Mouse (Mus musculus): ENCODE measurements at regions not wholly inside any gene's neighbourhood (a gene's known extent, or its start where the extent isn't known, plus 50 kb on each side); places are given as distances from the start of the nearest gene placed in this dataset.

DNA sequence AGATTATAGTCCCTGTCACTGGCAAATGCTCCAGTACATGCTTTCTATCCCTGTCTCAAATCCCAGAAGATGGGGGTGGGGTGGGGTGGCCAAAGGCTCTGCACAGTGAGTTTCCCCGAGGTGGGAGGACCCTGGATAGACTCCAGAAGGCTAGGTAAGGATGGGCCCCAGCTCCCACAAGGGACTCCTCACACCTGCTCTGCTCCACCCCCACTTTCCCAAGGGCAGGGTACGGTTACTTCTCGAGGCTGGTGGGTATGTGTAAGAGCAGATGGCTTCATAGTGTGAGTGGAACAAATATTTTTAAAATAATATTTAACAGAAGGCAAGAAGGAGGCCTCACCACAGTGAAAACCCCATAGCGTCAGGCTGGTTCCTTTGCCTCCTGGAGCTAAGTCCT lies 398.6 kb upstream of the Cdh4 start:
- peaks cover 8% of the 10 kb centered on the region for H3K4me1 ChIP-seq
- H3K4me3 ChIP-seq, result no peak overlapping the region
- no peak overlapping the region for H3K4me2 ChIP-seq
- ATAC-seq (ENCODE audit: insufficient number of reproducible peaks, insufficient read depth, low FRiP score, low TSS enrichment, low read depth), result 0 out of 2 replicates have a peak, but pooled peaks have one; percentile 38
- no peaks in the 10 kb centered on the region for H3K27me3 ChIP-seq
- 49% methylated on average over 4 of the region's 4 CpGs for WGBS
- no peak overlapping the region for H3K27ac ChIP-seq
- H3K9me3 ChIP-seq, result no peaks in the 10 kb centered on the region
- H3K36me3 ChIP-seq, result no peaks in the 10 kb centered on the region
- H3K9ac ChIP-seq, result no peak overlapping the region

DNA sequence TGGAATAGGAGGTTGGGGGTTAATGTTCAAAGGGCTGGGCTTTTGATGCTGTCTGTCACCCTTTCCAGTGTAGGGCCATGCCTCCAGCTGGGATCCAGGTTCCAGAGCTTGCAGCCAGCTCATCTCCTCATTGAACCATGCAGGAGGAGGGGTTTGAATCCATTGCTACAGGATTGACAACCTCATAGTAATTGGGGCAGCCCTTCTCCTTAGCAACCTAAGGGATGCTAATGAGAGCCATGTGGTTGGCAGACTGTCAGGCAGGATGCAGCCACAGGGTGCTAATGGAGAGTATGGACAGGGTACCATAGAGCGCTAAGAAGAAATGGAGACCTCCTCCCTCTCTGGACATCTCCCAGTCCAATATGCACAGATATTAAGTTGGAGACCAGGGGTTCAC lies 396.9 kb upstream of the Cdh4 start:
- no peak overlapping the region for H3K4me3 ChIP-seq
- no peak overlapping the region for H3K27ac ChIP-seq
- peak; percentile 45; the same call in 1 of the 2 replicates for ATAC-seq (ENCODE audit: insufficient number of reproducible peaks, insufficient read depth, low FRiP score, low TSS enrichment, low read depth)
- no peaks in the 10 kb centered on the region for H3K9me3 ChIP-seq
- peaks cover 12% of the 10 kb centered on the region for H3K4me1 ChIP-seq
- no peak overlapping the region for H3K4me2 ChIP-seq
- no peaks in the 10 kb centered on the region for H3K27me3 ChIP-seq
- no peaks in the 10 kb centered on the region for H3K36me3 ChIP-seq
- H3K9ac ChIP-seq, result no peak overlapping the region
- 39% methylated on average over 1 of the region's 1 CpGs for WGBS

DNA sequence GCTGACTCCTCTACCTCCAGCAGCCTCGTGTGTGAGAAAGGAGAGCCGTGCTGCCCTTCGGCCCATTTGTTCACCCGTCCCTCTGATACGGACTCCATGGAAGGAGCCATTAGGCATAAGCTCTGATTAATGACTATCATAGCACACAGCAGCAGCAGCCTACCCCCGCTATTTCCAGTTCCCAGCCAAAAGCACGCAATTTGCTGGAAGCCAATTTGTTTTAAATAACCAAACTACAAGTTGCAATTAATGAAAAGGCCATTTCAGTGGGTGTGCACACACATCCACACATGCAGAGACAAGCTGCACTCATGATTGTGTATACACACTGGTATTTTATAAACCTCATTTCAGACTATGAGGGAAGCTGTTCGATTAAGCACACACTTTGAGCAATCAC lies 387.8 kb upstream of the Cdh4 start:
- Histone ChIP-seq H3K27ac (no peak overlapping the region), H3K4me3 (no peak overlapping the region), H3K9me3 (no peaks in the 10 kb centered on the region), H3K4me1 (0 out of 2 replicates have a peak, but pooled peaks cover 2% of the 10 kb centered on the region), H3K27me3 (no peaks in the 10 kb centered on the region), H3K36me3 (no peaks in the 10 kb centered on the region), H3K4me2 (no peak overlapping the region), H3K9ac (no peak overlapping the region)
- WGBS, result 76% methylated on average over 8 of the region's 8 CpGs
- no peak for ATAC-seq (ENCODE audit: insufficient number of reproducible peaks, insufficient read depth, low FRiP score, low TSS enrichment, low read depth)

DNA sequence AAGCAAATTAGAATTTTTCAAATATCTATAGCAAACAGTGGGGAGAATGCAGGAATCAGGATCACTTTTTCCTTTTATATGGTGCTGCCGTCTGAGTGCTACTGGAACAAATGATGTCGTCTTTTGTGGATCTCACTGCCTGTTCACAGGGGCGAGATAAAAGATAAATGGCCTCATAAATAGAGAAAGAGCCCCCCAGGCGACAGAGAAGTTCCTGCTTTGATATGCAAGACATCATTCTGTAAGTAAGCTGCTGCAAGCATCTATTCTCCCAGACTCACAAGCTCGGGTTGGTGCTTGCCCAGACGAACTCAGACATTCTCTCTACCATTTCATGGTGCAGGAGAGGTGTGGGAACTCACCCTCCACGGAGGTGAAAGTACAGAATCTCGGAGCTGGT lies 377.6 kb upstream of the Cdh4 start:
- ATAC-seq (ENCODE audit: insufficient number of reproducible peaks, insufficient read depth, low FRiP score, low TSS enrichment, low read depth), result no peak
- Histone ChIP-seq H3K4me3 (no peak overlapping the region), H3K4me2 (no peak overlapping the region), H3K9me3 (no peaks in the 10 kb centered on the region), H3K27ac (no peak overlapping the region), H3K27me3 (peaks cover 10% of the 10 kb centered on the region; the same call in 1 of the 2 replicates), H3K9ac (no peak overlapping the region), H3K4me1 (peaks cover 10% of the 10 kb centered on the region; the same call in 1 of the 2 replicates), H3K36me3 (no peaks in the 10 kb centered on the region)
- WGBS, result 49% methylated on average over 8 of the region's 8 CpGs

DNA sequence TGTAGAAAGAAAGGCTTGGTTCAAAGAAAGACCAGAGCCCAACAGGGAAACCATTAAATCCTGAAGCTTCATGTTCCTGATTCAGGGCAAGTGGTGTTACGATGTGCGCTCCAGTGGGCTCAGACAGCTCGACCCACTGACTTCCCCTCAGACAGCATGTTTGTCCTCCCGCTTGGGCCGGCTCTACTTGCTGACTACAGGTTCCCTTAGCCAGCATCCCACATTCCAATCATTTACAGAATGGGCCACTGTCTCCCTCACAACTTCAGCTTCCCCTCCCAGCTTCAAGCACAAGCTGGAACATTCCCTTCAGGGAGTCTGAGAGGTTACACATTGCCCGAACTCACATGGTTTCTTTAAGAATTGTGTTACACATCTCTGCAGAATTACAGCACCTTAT lies 372.7 kb upstream of the Cdh4 start:
- ATAC-seq (ENCODE audit: insufficient number of reproducible peaks, insufficient read depth, low FRiP score, low TSS enrichment, low read depth), result no peak
- H3K4me1 ChIP-seq, result no peaks in the 10 kb centered on the region
- no peak overlapping the region for H3K27ac ChIP-seq
- peaks cover 10% of the 10 kb centered on the region; the same call in 1 of the 2 replicates for H3K27me3 ChIP-seq
- H3K9me3 ChIP-seq, result no peaks in the 10 kb centered on the region
- no peaks in the 10 kb centered on the region for H3K36me3 ChIP-seq
- 56% methylated on average over 6 of the region's 6 CpGs for WGBS
- H3K4me3 ChIP-seq, result no peak overlapping the region
- H3K4me2 ChIP-seq, result no peak overlapping the region
- no peak overlapping the region for H3K9ac ChIP-seq

DNA sequence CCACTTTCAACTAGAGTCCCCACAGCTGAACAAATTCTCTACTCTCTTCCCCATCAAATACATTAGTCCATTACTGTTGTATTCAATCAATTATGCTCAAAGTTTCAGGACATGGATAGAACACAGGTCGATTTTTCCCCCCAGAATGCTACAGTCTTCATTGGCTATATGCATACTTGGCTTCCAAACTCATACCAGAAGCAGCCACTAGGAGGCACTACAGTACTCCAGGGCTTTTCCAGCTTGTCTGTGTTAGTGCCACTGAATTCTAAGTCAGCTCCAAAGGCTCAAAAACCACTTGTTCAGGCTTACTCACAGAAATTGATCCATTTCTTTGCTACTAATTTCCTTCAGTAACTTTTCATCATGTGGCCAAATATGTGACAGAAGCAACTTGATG lies 371.9 kb upstream of the Cdh4 start:
- WGBS, result 43% methylated on average over 1 of the region's 1 CpGs

DNA sequence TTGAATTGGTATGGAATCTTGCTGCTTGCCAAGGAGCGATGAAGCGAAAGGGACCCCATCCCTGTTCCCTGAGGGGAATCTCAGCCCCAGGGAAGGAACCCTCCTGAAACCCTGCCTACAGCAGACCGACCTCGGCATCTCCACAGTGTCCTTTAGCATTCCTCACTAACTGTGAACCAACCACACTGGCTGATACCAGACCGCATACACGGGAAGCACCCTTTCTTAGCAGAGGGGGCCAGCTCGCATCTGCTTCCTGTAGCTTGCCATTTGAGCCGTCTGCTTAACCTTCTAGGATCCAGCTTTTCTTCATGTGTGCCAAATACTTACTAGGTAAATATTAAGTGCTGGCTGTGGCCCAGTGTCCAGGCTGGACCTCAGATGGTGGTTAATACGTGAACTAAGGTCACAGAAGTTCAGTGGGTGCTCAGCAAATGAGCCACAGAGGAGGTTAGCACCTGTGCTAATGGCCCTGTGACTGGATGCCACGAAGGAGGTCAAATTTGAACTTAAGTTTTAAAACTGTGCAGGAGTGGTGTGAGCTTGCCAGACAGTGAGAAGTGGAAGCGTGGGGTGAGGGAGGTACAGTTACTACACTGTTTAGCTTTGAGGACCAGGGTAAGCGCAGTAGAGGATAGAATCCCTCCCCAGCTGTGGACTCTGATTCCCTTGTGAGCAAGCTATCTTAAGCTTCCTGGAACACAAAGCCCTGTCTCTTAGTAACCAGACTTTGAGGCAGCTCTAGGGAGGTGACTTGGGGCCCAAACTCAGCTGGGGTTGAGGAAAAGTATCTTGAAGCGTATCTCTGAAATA lies 361.6 kb upstream of the Cdh4 start:
- ATAC-seq (ENCODE audit: insufficient number of reproducible peaks, insufficient read depth, low FRiP score, low TSS enrichment, low read depth), result no peak
- Histone ChIP-seq H3K9me3 (no peaks in the 10 kb centered on the region), H3K9ac (no peak overlapping the region), H3K36me3 (no peaks in the 10 kb centered on the region), H3K27ac (no peak overlapping the region), H3K4me1 (peaks cover 9% of the 10 kb centered on the region), H3K4me2 (no peak overlapping the region), H3K4me3 (no peak overlapping the region), H3K27me3 (no peaks in the 10 kb centered on the region)
- WGBS, result 63% methylated on average over 13 of the region's 13 CpGs

More for the DNA sequence above, 371.9 kb upstream of the Cdh4 start:
- H3K4me3 ChIP-seq, result no peak overlapping the region
- no peak overlapping the region for H3K4me2 ChIP-seq
- H3K9ac ChIP-seq, result no peak overlapping the region
- no peaks in the 10 kb centered on the region for H3K9me3 ChIP-seq
- no peaks in the 10 kb centered on the region for H3K36me3 ChIP-seq
- H3K4me1 ChIP-seq, result no peaks in the 10 kb centered on the region
- peaks cover 3% of the 10 kb centered on the region; the same call in 1 of the 2 replicates for H3K27me3 ChIP-seq
- H3K27ac ChIP-seq, result no peak overlapping the region
- no peak for ATAC-seq (ENCODE audit: insufficient number of reproducible peaks, insufficient read depth, low FRiP score, low TSS enrichment, low read depth)

DNA sequence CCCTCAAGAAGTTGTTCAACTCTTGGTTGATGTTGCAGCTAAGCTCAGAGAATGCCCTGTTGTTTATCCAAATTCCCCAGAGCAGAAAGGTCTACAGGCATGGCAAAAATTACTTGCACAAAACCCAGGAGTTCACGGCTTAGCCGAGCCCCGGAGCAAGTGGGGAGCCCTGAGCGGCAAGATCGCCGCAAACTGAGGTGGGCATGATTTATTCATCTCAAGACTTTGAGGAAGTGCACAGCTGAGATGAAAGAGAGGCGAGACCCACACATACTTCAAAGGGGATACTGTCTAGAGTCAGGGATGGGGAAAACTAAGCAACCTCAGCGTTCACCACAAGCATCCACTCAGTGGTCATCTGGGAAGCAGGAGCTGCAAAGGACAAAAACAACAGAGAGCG lies 355.3 kb upstream of the Cdh4 start:
- no peak for ATAC-seq (ENCODE audit: insufficient number of reproducible peaks, insufficient read depth, low FRiP score, low TSS enrichment, low read depth)
- no peaks in the 10 kb centered on the region for H3K27me3 ChIP-seq
- H3K9ac ChIP-seq, result no peak overlapping the region
- WGBS, result 78% methylated on average over 9 of the region's 9 CpGs
- no peaks in the 10 kb centered on the region for H3K9me3 ChIP-seq
- no peak overlapping the region for H3K4me3 ChIP-seq
- H3K27ac ChIP-seq, result no peak overlapping the region
- H3K4me2 ChIP-seq, result no peak overlapping the region
- no peaks in the 10 kb centered on the region for H3K36me3 ChIP-seq
- no peaks in the 10 kb centered on the region for H3K4me1 ChIP-seq

DNA sequence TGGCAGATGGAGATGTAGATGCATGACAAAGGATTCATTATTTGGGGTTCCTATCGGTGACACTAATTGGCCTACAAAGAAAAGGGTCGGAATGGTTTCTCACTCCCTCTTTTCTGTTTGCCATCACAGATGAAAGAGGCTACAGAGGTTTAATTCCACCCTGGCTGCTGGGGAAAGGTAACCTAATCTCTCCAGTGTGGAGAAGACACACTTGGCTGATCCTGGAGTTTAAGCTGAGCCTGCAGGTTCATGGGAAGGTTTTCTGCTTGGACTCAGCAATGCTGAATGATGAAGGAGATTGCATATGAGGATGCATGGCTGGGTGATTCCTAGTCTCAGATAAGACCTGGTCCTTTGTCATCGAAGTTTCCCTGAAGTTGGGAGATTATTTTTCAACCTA lies 350.8 kb upstream of the Cdh4 start:
- 34% methylated on average over 3 of the region's 3 CpGs for WGBS
- Histone ChIP-seq H3K4me3 (no peak overlapping the region), H3K27ac (no peak overlapping the region), H3K27me3 (no peaks in the 10 kb centered on the region), H3K36me3 (no peaks in the 10 kb centered on the region), H3K9ac (no peak overlapping the region), H3K4me1 (no peaks in the 10 kb centered on the region), H3K9me3 (no peaks in the 10 kb centered on the region), H3K4me2 (no peak overlapping the region)
- ATAC-seq (ENCODE audit: insufficient number of reproducible peaks, insufficient read depth, low FRiP score, low TSS enrichment, low read depth), result no peak

DNA sequence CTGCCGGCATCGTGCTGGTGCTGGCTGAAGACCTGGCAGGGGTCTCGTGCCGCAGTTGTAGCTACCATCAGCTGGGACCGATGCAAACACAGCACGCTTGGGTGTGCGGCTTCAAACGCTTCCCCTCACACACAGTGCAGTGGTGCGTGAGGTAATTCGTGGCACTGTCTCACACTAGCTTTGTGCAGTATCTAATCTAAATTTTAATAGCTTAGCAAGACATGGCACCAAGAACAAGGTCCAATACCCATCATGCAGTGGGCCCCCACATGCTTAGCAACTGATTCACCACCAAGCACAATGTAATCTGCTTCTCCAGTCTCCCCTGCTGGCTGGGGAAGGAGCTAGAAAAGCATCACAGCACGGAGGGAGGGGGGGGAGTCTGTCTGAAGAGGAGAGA lies 348.2 kb upstream of the Cdh4 start:
- 0 out of 2 replicates have a peak, but pooled peaks cover 2% of the 10 kb centered on the region for H3K9me3 ChIP-seq
- H3K4me1 ChIP-seq, result no peaks in the 10 kb centered on the region
- 81% methylated on average over 11 of the region's 11 CpGs for WGBS
- no peak overlapping the region for H3K27ac ChIP-seq
- H3K36me3 ChIP-seq, result no peaks in the 10 kb centered on the region
- no peaks in the 10 kb centered on the region for H3K27me3 ChIP-seq
- no peak overlapping the region for H3K4me2 ChIP-seq
- H3K9ac ChIP-seq, result no peak overlapping the region
- no peak for ATAC-seq (ENCODE audit: insufficient number of reproducible peaks, insufficient read depth, low FRiP score, low TSS enrichment, low read depth)
- H3K4me3 ChIP-seq, result no peak overlapping the region

DNA sequence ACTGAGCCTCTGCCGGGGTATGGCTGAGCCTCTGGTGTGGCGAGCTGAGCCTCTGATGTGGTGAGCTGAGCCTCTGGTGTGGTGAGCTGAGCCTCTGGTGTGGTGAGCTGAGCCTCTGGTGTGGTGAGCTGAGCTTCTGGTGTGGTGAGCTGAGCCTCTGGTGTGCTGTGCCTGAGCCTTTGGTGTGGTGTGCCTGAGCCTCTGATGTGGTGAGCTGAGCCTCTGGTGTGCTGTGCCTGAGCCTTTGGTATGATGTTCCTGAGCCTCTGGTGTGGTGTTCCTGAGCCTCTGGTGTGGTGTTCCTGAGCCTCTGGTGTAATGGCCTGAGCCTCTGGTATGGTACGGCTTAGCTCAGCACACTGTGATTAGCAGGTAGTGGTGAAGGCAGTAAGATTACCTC lies 346.2 kb upstream of the Cdh4 start:
- H3K9me3 ChIP-seq, result 0 out of 2 replicates have a peak, but pooled peaks cover 4% of the 10 kb centered on the region
- ATAC-seq (ENCODE audit: insufficient number of reproducible peaks, insufficient read depth, low FRiP score, low TSS enrichment, low read depth), result no peak
- no peak overlapping the region for H3K4me2 ChIP-seq
- H3K36me3 ChIP-seq, result no peaks in the 10 kb centered on the region
- no peaks in the 10 kb centered on the region for H3K4me1 ChIP-seq
- H3K27me3 ChIP-seq, result no peaks in the 10 kb centered on the region
- H3K4me3 ChIP-seq, result no peak overlapping the region
- H3K9ac ChIP-seq, result no peak overlapping the region
- no peak overlapping the region for H3K27ac ChIP-seq
- 75% methylated on average over 3 of the region's 3 CpGs for WGBS

DNA sequence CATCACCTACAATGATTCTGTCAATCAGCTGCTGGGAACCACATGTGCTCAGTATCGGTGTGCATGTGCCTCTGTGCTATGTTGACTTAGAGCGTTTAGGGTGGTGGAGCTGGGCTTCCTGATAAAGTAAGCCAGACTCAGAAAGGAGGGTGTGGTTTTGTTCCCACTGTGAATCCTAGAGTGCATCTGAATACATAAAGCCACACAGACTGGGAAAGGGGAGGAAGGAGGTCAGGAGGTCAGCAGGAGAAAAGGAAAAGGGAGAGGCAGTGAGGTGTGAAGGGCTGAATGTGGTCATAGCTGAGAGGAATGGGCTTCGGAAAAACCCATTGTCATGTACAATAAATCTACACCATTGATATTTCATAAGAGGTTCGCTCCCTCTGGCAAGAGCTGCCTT lies 345.4 kb upstream of the Cdh4 start:
- no peak overlapping the region for H3K9ac ChIP-seq
- no peaks in the 10 kb centered on the region for H3K4me1 ChIP-seq
- no peaks in the 10 kb centered on the region for H3K27me3 ChIP-seq
- WGBS, result 62% methylated on average over 4 of the region's 4 CpGs
- no peaks in the 10 kb centered on the region for H3K36me3 ChIP-seq
- ATAC-seq (ENCODE audit: insufficient number of reproducible peaks, insufficient read depth, low FRiP score, low TSS enrichment, low read depth), result no peak
- no peak overlapping the region for H3K4me3 ChIP-seq
- H3K4me2 ChIP-seq, result no peak overlapping the region
- H3K27ac ChIP-seq, result no peak overlapping the region
- 0 out of 2 replicates have a peak, but pooled peaks cover 4% of the 10 kb centered on the region for H3K9me3 ChIP-seq
